Mouse (Mus musculus) adrenal gland, postnatal 36 days (tissue): ENCODE measurements around the gene Cacna2d3. TPM values are rescaled to one million over a fixed set of nuclear protein-coding genes. Genes with fewer than 3 reads are reported as not detected.

Source experiments
- DNase-seq, 2 experiments: peaks; one replicate each; pipeline ENCODE4 v3.0.0; 2021; ENCODE audit warnings: mixed read lengths in 1 of 2
- long read RNA-seq, 2 experiments: library from polyadenylated mRNA; stranded (forward); transcript quantifications; one replicate each; pipeline ENCODE4 v2.0.0; 2021; ENCODE audit warnings: borderline sequencing depth in 2 of 2
- total RNA-seq, 2 experiments: library from RNA; stranded (reverse); gene quantifications; 2 replicates each; pipeline ENCODE4 v1.2.3; 2021

The Cacna2d3 gene
- 1 to 10 TPM; 2.9 to 4.5 TPM for total RNA-seq
- long read RNA-seq, experiment 1, partial matches to known transcripts, result 0 of 3 reads
- long read RNA-seq, experiment 1, other reads (novel, unspliced or antisense), result 3 of 3 reads
- long read RNA-seq, experiment 2, partial matches to known transcripts, result 0 of 1 reads
- long read RNA-seq, experiment 2, other reads (novel, unspliced or antisense), result 1 of 1 reads

- peak; percentile 86 to 88 for DNase-seq
Measured at GRCm38 (mm10) chr14:29721488-29722385, at the start of gene Cacna2d3. Gene Cacna2d3 (minus strand): TSS chr14:29721864.

GRCm38 (mm10) chr14:29769486-29769885 lies 47.8 kb upstream of the Cacna2d3 start:
- no peak for DNase-seq

DNA sequence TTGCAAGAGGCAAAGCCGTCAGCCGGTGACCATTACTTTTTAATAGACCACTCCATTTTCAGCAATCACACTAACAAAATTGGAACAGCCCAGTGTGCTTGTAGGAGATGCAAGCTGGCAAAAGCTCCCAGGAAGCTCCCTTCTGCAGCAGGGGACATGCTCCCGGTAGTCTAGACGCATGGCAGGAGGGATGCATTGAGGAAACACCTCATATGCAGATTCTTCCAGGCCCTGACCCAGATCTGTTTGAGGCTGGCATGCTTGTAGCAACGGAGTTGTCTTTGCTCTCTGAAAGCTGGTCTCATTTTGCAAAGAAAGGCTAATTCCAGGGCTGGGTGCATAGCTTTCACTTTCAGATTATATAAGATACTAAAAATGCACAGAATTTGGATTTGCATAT lies 31.2 kb upstream of the Cacna2d3 start:
- peak; percentile 3 to 4 for DNase-seq

DNA sequence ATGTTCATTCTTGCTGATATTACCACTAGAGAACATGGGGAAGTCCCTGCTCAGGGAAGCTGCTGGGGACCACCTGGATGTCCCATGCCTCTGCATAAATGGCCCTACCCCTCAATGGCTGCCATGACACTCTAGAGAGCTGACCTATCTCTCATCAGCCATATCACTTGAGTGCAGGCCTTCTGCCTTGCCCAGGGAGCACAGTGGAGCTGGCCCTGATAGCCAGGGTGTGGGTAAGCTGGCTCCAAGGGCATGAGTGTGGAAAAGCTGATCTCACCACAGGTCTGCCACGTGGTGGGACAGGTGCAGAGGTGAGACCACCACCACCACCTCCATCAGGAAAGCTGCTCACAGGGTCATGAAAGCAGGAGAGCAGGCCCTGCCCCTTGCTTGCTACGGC lies 17.1 kb upstream of the Cacna2d3 start:
- no peak for DNase-seq

- no peak for DNase-seq
Measured at GRCm38 (mm10) chr14:29730256-29730655, 8.6 kb upstream of the Cacna2d3 start.

GRCm38 (mm10) chr14:29729009-29729408 lies 7.3 kb upstream of the Cacna2d3 start:
- no peak for DNase-seq

DNA sequence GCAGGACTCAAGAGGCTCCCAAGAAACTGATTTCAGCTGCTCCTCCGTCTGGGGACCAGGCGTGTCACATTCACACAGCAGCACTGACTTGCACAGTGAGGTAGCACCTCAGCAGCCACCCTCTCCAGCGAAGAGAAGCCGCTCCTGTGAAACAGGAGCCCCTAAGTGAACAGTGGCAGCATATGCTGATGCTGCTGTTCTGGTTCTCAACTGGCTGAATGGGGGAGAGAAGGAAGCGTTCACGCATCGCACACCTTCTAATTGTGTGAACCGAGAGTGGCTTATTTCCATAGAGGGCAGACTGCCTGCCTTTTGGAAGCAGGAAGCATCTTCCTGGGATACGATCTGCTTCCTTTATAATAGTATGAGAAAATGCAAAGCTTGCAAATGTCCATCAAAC lies 5.9 kb upstream of the Cacna2d3 start:
- DNase-seq, result no peak

DNA sequence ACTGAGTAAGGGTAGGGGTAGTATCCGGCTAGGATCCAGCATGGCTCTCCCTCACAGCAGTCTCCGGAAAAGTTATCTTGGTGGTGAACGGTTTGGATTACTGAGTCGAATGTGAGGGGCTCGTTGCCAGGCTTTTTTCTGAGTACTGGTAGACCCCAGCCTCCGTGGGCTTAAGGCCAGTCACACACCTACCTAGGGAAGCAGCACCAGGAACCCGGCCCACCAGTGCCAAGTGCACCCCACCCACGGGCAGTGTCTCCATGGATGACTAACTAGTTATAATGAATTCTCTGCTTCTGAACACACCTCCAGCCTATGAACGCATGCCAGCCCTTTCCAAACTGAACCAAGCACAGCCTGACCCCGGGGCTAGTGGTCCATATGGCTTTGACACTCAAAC lies 1.6 kb upstream of the Cacna2d3 start:
- peak in 1 of 2 experiments; percentile 11 for DNase-seq

- DNase-seq, result peak; percentile 67 to 73
Measured at GRCm38 (mm10) chr14:29722386-29723221, 940 bp upstream of the Cacna2d3 start.

GRCm38 (mm10) chr14:29721131-29721487 lies 555 bp downstream of the Cacna2d3 start:
- no peak for DNase-seq

DNA sequence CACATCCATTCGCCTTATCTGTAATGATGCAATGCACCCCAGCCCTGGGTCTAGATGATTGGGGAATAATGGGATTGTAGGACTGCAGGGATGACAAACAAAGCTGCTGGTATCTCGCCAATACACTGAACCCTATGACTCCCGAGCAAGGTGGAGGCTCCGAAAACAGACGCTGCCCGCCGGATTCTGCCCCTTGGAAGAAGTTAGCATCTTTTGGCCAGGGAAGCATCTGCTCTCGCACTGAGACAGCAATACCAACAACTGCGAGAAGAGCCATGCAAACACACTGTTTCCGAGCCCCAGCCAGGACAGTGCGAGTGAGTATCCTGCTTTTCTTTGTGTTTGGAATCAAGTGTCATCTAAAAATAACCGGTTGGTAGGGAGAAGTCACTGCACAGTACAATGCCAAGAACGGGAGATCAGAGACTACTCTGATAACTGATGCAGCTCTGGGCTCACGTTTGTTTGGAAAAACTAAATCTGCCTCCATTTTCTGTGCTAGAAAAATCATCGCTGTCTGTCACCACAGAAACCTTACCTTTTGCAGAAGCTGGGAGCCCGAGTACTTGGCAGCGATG lies 1.2 kb downstream of the Cacna2d3 start:
- no peak for DNase-seq

GRCm38 (mm10) chr14:29712621-29713020 lies 9.0 kb downstream of the Cacna2d3 start:
- peak; percentile 19 to 23 for DNase-seq

DNA sequence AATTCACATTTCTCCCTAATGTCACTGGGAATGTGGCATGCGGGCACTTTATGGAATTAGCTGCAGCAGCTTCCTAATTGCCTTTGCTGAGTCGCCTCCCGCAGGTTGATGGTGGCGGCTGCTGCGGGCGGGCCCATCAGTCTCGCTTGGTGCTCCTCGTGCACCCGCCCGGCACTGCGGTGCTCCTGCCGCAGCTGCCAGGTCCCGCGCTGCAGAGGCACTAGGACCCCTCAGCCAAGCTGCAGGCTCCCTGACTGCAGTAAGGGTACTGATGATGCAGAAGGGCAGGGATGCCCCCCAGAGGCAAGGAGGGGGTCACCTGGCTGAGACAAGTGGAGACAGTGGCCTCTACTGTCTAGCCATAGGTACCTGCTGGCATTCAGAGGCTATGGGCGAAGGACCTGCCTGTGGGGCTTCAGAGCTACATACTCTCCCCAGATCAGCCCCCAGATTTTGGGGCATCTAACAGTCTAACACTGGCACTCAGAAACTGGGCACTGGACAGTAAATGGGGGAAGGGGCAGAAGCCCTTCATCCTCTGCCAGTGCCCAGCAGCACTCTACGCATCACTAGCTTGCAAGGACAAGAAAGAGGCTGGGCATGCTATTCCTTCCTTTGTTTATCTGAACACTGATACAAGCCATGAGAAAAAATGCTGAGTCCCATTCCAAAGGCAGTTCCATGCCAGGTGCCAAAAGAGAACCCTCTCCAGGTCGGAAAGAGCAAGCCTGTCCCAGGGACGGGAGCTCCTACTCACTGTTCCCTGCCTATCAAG lies 13.9 kb downstream of the Cacna2d3 start:
- no peak for DNase-seq

DNA sequence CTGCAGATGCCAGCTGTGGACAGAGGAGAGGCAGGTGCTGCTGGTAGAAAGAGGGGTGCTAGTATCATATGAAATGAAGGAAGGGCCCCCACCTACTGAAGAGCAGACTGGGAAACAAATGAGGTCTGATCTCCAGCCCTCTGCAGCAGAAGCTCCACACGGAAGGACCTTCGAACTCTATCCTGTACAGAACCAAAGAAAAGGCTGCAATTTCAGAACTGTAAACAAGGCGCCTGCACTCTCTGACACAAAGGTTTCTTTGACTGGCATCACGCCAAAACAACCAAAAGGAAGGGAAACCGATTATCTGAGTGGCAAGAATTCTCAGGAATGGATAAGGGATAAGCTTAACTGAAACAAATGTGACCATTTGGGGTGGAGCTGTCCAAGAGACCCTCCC lies 18.9 kb downstream of the Cacna2d3 start:
- no peak for DNase-seq

GRCm38 (mm10) chr14:29696131-29696530 lies 25.5 kb downstream of the Cacna2d3 start:
- DNase-seq, result peak; percentile 59 to 68

DNA sequence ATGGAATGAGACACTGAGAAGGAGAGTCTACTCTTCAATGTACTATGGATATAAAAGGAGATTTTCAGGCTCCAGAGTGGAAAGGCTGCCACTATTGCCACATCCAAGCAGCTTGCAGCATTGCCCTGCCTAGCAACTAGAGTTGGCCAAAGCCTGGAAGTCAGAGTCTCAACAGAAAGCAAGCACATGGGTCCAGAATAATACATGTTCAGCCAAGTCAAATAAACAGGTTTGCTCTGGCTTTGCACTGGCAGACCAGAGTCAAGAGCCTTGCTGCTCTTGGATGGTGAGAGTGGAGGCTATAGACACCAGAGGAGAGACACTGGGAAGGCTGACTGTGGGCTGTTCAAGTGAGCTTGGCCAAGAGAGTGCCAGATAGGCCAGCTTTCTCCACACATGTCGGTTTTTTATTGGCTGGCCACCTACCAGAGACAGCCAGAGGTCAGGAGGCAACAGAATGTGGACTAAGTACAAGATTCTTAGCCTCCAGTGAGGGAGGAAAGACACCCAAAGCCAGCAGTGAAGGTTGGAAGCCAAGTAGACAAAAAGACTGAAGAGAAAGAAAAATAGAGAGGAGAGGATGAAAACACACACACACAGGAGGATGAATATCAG lies 49.1 kb downstream of the Cacna2d3 start:
- peak in 1 of 2 experiments; percentile 7 for DNase-seq

- no peak for DNase-seq
Measured at GRCm38 (mm10) chr14:29669826-29670225, 51.8 kb downstream of the Cacna2d3 start.

DNA sequence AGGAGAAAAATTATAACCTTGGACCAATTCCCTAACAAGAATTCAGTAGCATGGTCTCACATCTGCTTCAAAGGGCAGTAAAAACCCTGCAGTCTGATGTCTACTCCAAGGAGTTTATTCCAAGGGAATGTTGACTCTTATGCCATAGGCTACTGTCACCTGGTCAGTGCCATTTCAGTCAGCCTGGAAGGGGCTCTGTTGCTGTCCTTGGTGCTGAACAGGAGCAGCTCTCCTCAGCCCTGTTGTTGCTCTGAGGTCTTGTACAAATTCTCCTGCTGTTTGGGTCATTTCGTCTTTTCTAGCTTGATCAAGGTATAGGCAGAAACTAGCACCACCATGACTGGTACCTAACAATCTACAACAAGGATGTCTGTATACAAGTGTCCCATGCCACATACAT lies 64.7 kb downstream of the Cacna2d3 start:
- DNase-seq, result peak; percentile 34 to 51

DNA sequence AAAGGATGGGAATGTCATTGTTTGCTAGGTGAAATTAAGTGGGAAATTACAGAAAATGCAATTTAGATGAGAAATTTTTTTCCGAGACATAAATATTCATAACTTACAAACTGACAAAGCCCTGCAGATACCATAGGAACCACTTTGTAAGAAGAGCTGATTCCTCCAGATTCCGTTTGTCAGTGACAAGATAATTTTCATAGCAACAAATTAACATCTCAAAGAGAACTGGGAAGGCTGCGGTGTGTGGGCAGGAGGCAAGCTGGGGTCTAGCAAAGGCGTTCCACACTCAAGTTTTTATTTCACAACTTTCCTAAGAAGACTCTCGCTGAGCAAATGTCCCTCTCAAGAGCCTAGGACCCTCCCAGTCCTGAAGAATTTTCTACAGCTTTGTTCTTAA lies 71.1 kb downstream of the Cacna2d3 start:
- no peak for DNase-seq

DNA sequence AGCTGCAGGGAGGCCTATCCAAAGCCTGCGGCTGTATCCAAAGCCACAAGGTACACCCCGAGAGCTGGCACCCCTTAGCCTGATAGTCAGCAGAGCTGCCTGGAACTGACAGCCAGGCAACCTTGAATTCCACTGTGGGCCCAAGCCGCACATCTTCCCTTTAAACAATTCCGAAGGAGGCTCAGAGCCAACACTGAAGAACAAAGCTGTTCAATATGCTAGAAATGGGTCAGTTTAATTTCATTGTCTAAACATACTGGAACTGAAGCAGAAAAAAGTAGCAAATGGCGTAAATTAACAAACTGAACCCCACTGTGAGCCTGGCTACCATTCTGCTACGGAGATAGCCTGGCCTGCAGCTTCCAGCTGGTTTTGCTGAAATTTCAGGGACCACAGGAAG lies 72.9 kb downstream of the Cacna2d3 start:
- no peak for DNase-seq

DNA sequence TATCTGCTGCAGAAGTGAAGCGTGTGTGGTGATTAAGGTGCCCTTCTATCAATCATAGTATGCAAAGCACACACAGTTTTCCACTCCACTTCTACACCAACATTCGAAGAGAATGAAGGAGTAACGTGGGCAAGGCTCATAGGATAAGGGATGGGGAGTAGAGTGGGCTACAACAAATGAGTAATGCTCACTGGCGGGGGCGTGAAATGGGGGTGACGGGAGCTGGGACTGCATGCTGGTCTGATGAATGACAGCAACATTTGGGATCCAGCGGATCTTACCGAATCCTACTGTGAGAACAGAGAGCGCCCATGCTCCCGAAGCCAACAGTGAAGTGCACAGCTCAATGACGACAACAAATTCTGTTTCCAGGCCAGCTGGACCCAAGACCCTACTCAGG lies 76.2 kb downstream of the Cacna2d3 start:
- no peak for DNase-seq
